Mouse (Mus musculus): ENCODE data around the gene Sergef. TPM values are rescaled to one million over a fixed set of nuclear protein-coding genes. Genes with fewer than 3 reads are reported as not detected.

The Sergef gene
- polyA plus RNA-seq, 2 experiments = 3.3 to 5.5 TPM

GRCm38 (mm10) chr7:46469542-46469941, 170.1 kb downstream of the Sergef start:
- Histone ChIP-seq H3K27ac (no peak overlapping the region), H3K9ac (replicated peaks) (no peak overlapping the region), H3K9me3 (ENCODE audit: control insufficient read depth, low read length) (no peaks in the 10 kb centered on the region), H3K4me2 (ENCODE audit: low read depth) (no peak overlapping the region), H3K4me1 (replicated peaks; ENCODE audit: control insufficient read depth in 2 of 2, insufficient read depth in 2 of 2, low read length in 1 of 2) (no peaks in the 10 kb centered on the region), H3K27me3 (ENCODE audit: control insufficient read depth, insufficient read depth, low read length) (no peaks in the 10 kb centered on the region), H3K4me3 (ENCODE audit: insufficient read depth in 1 of 2, low read depth in 2 of 2, low read length in 2 of 2) (no peak overlapping the region), H3K36me3 (replicated peaks; ENCODE audit: control insufficient read depth, insufficient read depth, low read depth) (no peaks in the 10 kb centered on the region)
- DNase-seq (ENCODE audit: low read depth in 3 of 3, low spot score in 3 of 3) (no peak), ATAC-seq (ENCODE audit: insufficient read depth) (no peak)
- TF ChIP-seq EP300 (IDR thresholded peaks at IDR 0.05; ENCODE audit: low read depth) (no peak), CTCF (IDR thresholded peaks at IDR 0.05; ENCODE audit: low read depth) (no peak)
- WGBS (ENCODE audit: insufficient replicate concordance) = 57% methylated on average over 3 of the region's 3 CpGs

DNA sequence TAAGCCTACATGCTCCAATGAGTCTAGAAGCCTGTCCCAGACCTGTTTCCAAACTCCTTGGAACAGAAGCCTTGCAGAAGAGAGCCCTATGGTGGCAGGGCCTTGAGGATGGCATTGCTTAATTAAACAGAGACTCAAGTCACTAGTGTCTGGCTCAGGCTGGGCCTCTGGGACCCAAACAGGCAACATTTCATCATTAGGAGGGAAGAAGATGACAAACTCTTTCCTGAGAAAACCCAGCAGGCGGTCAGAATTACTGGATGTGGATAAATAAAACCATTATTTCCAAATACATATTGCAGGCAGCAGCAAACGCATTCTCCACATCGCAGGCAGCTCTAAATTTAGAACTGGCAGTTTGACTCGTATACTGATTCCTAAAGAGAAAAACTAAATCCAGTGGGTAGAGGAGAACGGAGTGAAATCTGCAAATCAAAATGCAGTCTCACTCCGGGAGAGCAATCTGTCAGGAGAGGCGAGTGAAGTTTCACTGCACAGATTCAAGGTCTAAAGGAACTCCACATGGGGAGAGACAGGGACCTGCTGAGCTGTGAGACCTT, 173.1 kb downstream of the Sergef start:
- H3K4me2 ChIP-seq (ENCODE audit: low read depth) = no peak overlapping the region
- no peak overlapping the region for H3K27ac ChIP-seq
- no peaks in the 10 kb centered on the region for H3K4me1 ChIP-seq (replicated peaks; ENCODE audit: control insufficient read depth in 2 of 2, insufficient read depth in 2 of 2, low read length in 1 of 2)
- no peak overlapping the region for H3K9ac ChIP-seq (replicated peaks)
- no peak overlapping the region for H3K4me3 ChIP-seq (ENCODE audit: insufficient read depth in 1 of 2, low read depth in 2 of 2, low read length in 2 of 2)
- H3K27me3 ChIP-seq (ENCODE audit: control insufficient read depth, insufficient read depth, low read length) = no peaks in the 10 kb centered on the region
- TF ChIP-seq CTCF (IDR thresholded peaks at IDR 0.05; ENCODE audit: low read depth) (no peak), EP300 (IDR thresholded peaks at IDR 0.05; ENCODE audit: low read depth) (no peak)
- H3K36me3 ChIP-seq (replicated peaks; ENCODE audit: control insufficient read depth, insufficient read depth, low read depth) = no peaks in the 10 kb centered on the region
- 60% methylated on average over 7 of the region's 7 CpGs for WGBS (ENCODE audit: insufficient replicate concordance)
- DNase-seq (ENCODE audit: low read depth in 3 of 3, low spot score in 3 of 3) (no peak), ATAC-seq (ENCODE audit: insufficient read depth) (no peak)
- no peaks in the 10 kb centered on the region for H3K9me3 ChIP-seq (ENCODE audit: control insufficient read depth, low read length)

DNA sequence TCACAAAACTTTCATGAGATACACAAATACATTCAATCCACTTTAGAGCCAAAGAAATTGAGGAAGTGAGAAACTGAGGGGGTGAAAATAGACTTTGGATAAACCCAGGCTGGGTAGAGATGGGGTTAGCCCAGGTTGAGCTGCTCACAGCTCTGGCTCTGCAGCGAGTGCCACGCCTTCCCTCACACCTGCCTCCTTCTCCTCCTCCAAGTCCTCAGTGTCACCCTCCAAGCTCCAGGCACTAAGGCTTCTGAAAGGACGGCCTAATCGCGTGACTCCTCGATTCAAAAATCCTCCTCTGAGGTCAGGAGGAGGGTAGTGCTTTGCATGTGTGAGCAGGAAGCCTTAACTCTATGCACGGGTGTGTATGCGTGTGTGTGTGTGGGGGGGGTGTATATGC, 176.5 kb downstream of the Sergef start:
- ATAC-seq (ENCODE audit: insufficient read depth) (no peak), DNase-seq (ENCODE audit: low read depth in 3 of 3, low spot score in 3 of 3) (no peak)
- H3K27me3 ChIP-seq (ENCODE audit: control insufficient read depth, insufficient read depth, low read length) = no peaks in the 10 kb centered on the region
- H3K4me2 ChIP-seq (ENCODE audit: low read depth) = no peak overlapping the region
- H3K36me3 ChIP-seq (replicated peaks; ENCODE audit: control insufficient read depth, insufficient read depth, low read depth) = no peaks in the 10 kb centered on the region
- no peaks in the 10 kb centered on the region for H3K9me3 ChIP-seq (ENCODE audit: control insufficient read depth, low read length)
- no peak overlapping the region for H3K9ac ChIP-seq (replicated peaks)
- no peak overlapping the region for H3K27ac ChIP-seq
- 62% methylated on average over 8 of the region's 8 CpGs for WGBS (ENCODE audit: insufficient replicate concordance)
- no peak overlapping the region for H3K4me3 ChIP-seq (ENCODE audit: insufficient read depth in 1 of 2, low read depth in 2 of 2, low read length in 2 of 2)
- H3K4me1 ChIP-seq (replicated peaks; ENCODE audit: control insufficient read depth in 2 of 2, insufficient read depth in 2 of 2, low read length in 1 of 2) = no peaks in the 10 kb centered on the region
- TF ChIP-seq EP300 (IDR thresholded peaks at IDR 0.05; ENCODE audit: low read depth) (no peak), CTCF (IDR thresholded peaks at IDR 0.05; ENCODE audit: low read depth) (no peak)

DNA sequence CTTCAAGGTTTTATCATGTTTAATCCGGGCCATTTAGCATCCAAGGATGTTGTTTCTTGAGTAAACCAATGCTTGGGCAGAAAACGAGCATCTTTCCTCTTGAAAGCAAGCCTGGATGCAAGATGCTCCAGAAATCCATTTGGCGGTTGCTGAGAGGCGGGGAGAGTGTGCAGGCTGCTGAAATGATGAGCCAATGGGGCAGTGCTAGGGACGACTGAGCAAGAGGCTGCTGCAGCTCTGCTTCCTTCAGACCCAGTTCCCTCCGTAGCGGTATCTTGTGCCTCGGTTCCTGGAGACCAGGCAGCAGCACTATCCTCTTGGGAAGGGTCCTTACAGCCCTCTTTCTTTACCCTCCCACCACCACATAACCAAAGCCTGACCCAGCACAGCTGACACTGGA, 177.3 kb downstream of the Sergef start:
- H3K4me2 ChIP-seq (ENCODE audit: low read depth) = no peak overlapping the region
- TF ChIP-seq CTCF (IDR thresholded peaks at IDR 0.05; ENCODE audit: low read depth) = no peak
- TF ChIP-seq EP300 (IDR thresholded peaks at IDR 0.05; ENCODE audit: low read depth) = no peak
- ATAC-seq (ENCODE audit: insufficient read depth) (no peak), DNase-seq (ENCODE audit: low read depth in 3 of 3, low spot score in 3 of 3) (no peak)
- H3K27me3 ChIP-seq (ENCODE audit: control insufficient read depth, insufficient read depth, low read length) = no peaks in the 10 kb centered on the region
- no peak overlapping the region for H3K9ac ChIP-seq (replicated peaks)
- no peaks in the 10 kb centered on the region for H3K36me3 ChIP-seq (replicated peaks; ENCODE audit: control insufficient read depth, insufficient read depth, low read depth)
- H3K9me3 ChIP-seq (ENCODE audit: control insufficient read depth, low read length) = no peaks in the 10 kb centered on the region
- no peak overlapping the region for H3K4me3 ChIP-seq (ENCODE audit: insufficient read depth in 1 of 2, low read depth in 2 of 2, low read length in 2 of 2)
- no peaks in the 10 kb centered on the region for H3K4me1 ChIP-seq (replicated peaks; ENCODE audit: control insufficient read depth in 2 of 2, insufficient read depth in 2 of 2, low read length in 1 of 2)
- WGBS (ENCODE audit: insufficient replicate concordance) = 58% methylated on average over 8 of the region's 8 CpGs
- no peak overlapping the region for H3K27ac ChIP-seq

GRCm38 (mm10) chr7:46459605-46460245, 179.9 kb downstream of the Sergef start:
- WGBS (ENCODE audit: insufficient replicate concordance) = 65% methylated on average over 9 of the region's 9 CpGs
- Histone ChIP-seq H3K4me1 (replicated peaks; ENCODE audit: control insufficient read depth in 2 of 2, insufficient read depth in 2 of 2, low read length in 1 of 2) (no peaks in the 10 kb centered on the region), H3K9ac (replicated peaks) (no peak overlapping the region), H3K4me3 (ENCODE audit: insufficient read depth in 1 of 2, low read depth in 2 of 2, low read length in 2 of 2) (no peak overlapping the region), H3K27me3 (ENCODE audit: control insufficient read depth, insufficient read depth, low read length) (no peaks in the 10 kb centered on the region), H3K36me3 (replicated peaks; ENCODE audit: control insufficient read depth, insufficient read depth, low read depth) (no peaks in the 10 kb centered on the region), H3K4me2 (ENCODE audit: low read depth) (no peak overlapping the region), H3K27ac (no peak overlapping the region), H3K9me3 (ENCODE audit: control insufficient read depth, low read length) (no peaks in the 10 kb centered on the region)
- no peak for ATAC-seq (ENCODE audit: insufficient read depth)
- no peak for DNase-seq (ENCODE audit: low read depth in 3 of 3, low spot score in 3 of 3)
- TF ChIP-seq CTCF (IDR thresholded peaks at IDR 0.05; ENCODE audit: low read depth) (no peak), EP300 (IDR thresholded peaks at IDR 0.05; ENCODE audit: low read depth) (no peak)

Measured in liver, embryonic 14.5 days (tissue).